Mouse (Mus musculus) right cerebral cortex, postnatal 36 days (tissue): Measurements from ENCODE around the gene Ins2.

ENCODE experiments used
- DNase-seq, 2 experiments: peaks; one replicate each; pipeline ENCODE4 v3.0.0; 2022; ENCODE audit warnings: low spot score in 2 of 2, mixed read lengths in 1 of 2

The Ins2 gene

DNA sequence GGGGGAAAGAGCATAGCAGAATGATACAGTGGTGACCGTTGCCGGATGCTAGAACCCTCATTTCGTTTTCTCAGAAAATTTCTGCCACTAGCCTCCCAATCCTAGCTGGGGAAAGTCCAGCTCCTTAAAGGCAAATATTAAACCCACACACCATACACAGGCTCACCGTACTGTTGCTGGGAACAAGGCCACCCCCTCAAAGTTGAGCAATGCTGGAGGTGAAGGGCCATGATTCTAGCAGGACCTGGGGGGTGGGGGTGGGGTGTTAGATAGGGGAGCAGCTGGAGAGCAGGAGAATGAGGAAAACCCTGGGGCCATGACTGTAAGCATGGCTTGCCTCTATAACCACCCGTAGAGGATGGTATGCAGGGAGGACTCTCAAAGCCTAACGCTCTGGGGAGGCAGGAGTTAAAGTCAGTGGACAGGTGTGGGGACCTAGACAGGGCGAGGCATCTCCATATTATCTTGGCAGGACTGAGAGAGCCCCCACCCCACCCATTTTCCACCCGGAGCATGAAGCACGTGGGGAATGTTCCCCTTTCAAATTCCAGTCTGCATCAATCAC, 78.6 kb downstream of the Ins2 start:
- DNase-seq, result no peak

DNA sequence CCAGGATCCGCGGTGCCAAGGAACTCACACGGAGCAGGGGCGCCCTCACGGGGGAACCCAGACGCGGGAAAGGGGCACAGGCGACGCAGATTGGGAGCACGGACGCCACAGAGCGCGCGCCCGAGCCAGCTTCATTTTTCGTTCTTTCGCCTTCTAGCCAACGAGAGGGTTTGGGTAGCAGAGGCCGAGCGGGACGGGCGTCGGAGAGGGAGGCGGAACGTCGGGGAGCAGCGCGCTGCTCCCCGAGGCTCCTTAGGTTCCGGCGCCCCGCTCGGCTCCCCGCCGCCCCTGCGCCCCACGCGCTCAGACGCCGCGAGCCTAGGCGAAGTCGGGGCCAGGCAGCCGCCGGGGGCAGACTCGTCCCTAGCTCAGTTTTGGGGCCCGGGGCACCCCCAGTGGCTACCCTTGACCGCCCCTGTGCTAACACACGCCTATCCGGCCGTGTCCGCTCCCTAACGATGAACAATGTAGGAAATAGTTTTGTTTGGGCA, 79.2 kb downstream of the Ins2 start:
- DNase-seq, result no peak

DNA sequence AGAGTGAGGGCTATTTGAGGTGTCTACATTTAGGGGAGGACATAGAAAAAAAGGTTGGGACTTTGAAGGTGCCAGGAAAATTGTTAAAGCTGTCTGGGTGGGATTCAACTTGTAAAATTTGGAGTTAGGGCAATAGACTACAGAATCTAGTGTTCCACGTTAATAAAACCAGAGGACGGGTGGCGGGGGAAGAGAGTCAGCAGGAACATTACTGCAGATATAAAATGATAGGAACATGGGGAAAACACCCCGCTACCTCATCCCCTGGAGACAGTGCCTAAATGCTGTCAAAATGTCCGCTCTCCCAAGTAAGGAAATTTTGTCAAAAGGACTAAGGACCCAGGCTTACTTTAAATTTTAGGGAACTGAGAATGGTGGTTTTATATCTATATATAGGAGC, 80.0 kb downstream of the Ins2 start:
- no peak for DNase-seq

DNA sequence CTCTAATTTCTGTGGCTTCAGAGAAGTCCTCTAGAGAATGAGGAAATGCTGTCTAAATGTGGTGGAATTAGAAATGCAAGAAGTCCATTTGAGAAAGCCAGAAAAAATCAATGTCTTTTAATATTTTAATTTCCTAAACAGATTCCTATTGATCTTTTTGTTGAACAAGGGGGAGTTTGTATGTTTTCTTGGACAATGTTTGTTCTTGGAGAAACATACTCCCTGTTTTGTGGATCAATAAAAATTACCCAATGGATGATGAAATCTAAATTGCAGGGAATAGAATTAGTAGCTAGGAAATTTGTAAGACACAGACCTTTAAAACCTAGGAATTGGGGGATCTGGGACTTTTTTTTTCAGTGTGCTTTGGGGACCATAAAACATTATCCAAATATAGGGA, 81.4 kb downstream of the Ins2 start:
- no peak for DNase-seq

DNA sequence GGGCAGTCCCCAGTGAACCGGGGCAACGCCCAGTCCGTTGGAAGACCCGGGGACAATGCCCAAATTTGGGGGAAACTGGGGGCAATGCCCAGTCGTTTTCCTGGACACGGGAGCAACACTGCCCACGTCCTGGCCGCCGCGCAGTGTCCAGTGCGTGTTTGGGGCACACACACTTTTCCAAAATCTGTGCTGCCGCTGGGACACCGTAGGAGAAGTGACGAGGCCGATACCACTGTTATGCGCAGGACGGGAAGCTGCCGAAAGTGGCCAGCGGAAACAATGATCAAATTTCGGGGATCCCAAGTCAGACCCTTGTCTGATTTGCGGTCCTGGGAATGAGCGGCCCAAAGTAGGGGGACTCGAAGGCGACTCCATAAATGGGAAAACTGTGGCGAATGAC, 82.1 kb downstream of the Ins2 start:
- no peak for DNase-seq

GRCm38 (mm10) chr7:142660651-142660945, 82.6 kb downstream of the Ins2 start:
- DNase-seq, result no peak

- DNase-seq, result no peak
Measured at GRCm38 (mm10) chr7:142659767-142660650, 83.2 kb downstream of the Ins2 start.

DNA sequence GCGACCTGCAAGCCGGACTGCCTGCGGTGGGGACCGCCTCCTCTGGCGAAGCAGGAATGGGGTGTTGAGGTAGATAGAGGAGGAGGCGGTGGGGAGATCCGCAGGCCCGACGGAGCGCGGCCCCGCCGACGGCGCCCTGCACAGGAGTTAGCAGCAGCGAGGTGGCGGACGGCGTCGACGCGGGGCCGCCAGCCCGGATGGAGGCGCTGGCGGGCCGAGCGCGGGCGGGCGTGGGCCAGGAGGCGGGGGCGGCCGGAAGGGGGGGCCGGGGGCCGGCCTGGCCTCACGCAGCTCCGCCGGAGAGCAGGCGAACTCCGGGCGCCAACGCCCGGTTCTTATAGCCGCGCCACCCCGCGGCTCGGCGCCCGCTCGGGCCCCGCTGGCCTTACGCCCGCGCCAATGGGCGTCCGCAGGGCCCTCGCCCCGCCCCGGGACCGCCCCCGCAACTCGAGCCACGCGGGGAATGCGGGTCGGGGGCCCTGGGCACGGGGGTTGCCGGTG, 84.0 kb downstream of the Ins2 start:
- no peak for DNase-seq

- DNase-seq, result no peak
Measured at GRCm38 (mm10) chr7:142658681-142659180, 84.5 kb downstream of the Ins2 start.

DNA sequence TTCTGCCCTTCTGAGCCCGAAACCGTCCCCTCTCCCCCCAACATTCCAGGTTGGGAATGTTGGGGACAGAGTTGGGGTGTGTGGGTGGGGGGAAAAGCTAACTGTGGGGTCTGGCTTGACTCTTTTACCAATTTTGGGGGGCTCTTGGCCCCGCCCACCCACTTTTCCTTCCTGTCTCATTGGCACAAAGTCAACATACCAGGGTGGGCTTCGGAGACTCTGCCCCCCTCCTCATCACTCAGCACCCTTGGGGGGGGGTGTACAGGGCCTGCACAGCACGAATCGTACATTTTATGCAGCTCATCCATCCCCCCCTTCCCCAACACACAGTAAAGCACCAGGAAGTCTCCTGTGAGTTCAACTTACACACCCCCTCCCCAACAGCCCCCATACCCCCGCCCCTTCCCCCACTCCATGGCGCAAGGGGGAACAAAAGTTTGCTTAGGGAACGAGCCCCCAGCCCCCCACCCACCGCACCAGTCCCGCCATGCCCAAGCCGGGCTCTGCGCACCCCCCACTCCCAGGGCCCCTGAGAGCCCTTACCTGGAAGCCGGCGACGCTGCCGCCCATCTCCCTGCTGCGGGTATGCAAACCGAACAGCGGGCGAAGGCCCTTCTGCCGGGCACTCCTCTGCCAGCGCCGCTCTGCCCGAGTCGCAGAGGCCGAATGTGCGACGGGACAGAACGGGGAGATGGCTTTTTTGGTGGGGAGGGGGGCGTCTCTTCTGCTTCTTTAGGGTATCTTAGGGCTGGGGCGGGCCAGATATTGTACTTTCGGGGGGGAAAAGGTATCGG, 85.2 kb downstream of the Ins2 start:
- no peak for DNase-seq

- no peak for DNase-seq
Measured at GRCm38 (mm10) chr7:142657341-142657791, 85.8 kb downstream of the Ins2 start.

- DNase-seq, result no peak
Measured at GRCm38 (mm10) chr7:142656055-142656454, 87.1 kb downstream of the Ins2 start.

DNA sequence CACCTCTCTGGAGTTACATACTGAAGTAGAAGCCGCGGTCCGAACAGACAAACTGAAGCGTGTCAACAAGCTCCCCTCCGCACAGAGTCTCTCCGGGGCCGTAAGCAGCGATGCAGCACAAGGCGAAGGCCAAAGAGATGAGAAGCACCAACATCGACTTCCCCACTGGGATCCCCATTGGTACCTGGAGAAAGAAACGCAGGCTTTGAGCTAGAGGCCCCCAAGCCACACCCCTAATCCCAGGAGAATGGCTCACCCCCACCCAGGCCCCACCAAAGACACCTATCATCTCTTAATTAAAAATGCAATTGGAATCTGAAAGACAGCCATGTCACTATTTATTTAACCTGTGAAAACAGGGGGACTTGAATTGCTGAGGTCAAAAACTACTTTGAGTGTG, 87.5 kb downstream of the Ins2 start:
- no peak for DNase-seq

DNA sequence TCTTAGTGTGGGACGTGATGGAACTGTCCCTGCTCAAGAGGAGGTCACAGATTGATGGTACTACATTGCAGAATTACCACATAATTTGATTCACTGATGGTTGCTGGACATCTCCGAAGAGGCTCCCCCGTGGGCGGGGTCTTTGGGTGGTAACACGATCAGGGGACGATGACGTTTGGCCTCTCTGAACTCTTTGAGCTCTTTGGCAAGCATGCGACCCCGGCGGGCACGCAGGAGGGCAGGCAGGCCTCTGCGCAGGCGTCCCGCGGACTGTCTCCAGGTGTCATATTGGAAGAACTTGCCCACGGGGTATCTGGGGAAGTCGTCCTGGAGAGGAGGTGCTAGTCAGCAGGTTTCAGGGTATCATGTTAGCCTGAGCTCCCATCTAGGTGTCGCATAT, 89.5 kb downstream of the Ins2 start:
- DNase-seq, result no peak

GRCm38 (mm10) chr7:142646676-142647075, 96.5 kb downstream of the Ins2 start:
- DNase-seq, result no peak

DNA sequence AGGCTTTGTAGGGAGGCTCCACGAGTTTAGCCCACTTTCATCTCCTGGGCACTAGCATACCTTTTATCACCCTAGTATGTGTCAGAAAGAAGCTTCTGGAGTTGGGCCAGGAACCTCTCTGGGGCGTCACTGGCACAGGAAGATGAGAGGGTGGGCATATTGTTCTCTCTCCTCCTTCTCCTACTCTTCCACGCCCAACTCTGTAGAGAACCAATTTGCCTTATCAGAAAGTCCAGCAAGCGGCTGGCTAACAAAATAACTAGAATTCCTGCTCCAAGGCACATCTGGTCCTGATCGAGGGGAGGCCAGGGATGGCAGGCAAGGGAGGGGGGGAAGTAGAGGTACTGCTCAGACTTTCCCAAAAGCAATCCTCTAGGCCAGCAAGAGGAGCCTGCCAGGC, 98.1 kb downstream of the Ins2 start:
- DNase-seq, result no peak

DNA sequence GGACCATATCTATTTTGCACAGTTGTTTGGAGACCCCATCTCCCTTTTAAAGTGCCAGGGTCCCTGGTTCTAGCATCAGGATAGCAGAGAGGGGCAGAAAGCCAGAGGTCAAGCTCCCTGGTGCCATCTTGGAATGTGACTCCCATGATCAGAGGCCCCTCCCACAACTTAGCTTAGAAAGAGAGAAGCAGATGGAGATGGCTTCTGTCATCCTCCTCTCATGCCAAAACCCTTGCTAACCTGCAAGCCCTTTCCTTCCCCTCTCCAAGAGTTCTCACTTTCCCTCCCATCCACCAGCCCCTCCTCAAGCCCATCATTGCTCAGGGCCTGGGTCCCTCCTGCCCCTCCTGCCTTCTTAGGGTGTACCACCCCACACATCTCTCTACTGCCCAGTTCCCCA, 107.0 kb downstream of the Ins2 start:
- DNase-seq, result no peak

DNA sequence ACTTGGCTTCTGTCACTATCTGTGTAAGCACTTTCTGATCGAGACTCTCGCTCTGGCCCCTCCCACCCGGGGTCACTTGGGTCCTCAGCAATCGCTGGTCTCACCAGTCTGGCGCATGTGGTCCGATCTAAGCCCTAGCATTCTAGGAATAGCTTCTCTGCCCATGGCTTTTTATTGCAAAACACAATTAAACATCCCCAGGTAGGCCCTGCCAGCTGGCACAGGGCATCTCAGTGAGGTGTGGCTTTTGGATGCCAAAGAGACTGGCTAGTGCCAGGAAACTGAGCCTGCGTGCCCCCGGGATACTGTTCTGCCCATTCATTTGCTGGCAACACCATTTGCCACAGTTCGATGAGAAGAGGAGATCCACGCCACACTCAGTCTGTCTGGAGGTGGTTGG, 112.5 kb downstream of the Ins2 start:
- DNase-seq, result no peak

GRCm38 (mm10) chr7:142629806-142630205, 113.4 kb downstream of the Ins2 start:
- DNase-seq, result no peak
